Comparison of ENCODE assay signal across 15 mouse cellular contexts in genomic region chr1:43377491-43378263, GRCm38 (mm10).
"Had no signal": no experiment of that assay in that cellular context is flagged by ENCODE, and none has a peak within 500 bp of the region (broad histone marks: within the 10 kb centered on the region; RNA-seq: fewer than 3 reads in every experiment).

No protein-coding gene starts in this region.

- H3K27ac ChIP-seq: midbrain, embryonic 10.5 days; midbrain, embryonic 12.5 days; neural tube, embryonic 13.5 days; stomach, embryonic 15.5 days; stomach, postnatal 0 days had no signal

- H3K9me3 ChIP-seq: midbrain, embryonic 10.5 days; midbrain, embryonic 12.5 days; neural tube, embryonic 13.5 days; stomach, embryonic 15.5 days had no signal

- H3K9ac ChIP-seq: lung, embryonic 14.5 days; midbrain, embryonic 12.5 days; neural tube, embryonic 13.5 days; stomach, embryonic 15.5 days had no signal

- DNase-seq: lung, adult 18-20 months; lung, embryonic 14.5 days; lung, postnatal 10 days; lung, postnatal 4 days; midbrain, embryonic 14.5 days; right cerebral cortex, postnatal 14 days; thymus, postnatal 14 days; thymus, postnatal 36 days had no signal

- H3K4me2 ChIP-seq: lung, embryonic 14.5 days; midbrain, embryonic 12.5 days; neural tube, embryonic 13.5 days; stomach, embryonic 15.5 days had no signal

- H3K4me3 ChIP-seq: midbrain, embryonic 10.5 days; midbrain, embryonic 12.5 days; myocyte; neural tube, embryonic 13.5 days; stomach, embryonic 15.5 days had no signal

- H3K36me3 ChIP-seq: midbrain, embryonic 10.5 days; midbrain, embryonic 12.5 days; neural tube, embryonic 13.5 days; stomach, embryonic 15.5 days had no signal

- ATAC-seq: midbrain, embryonic 16.5 days had no signal

- H3K27me3 ChIP-seq: midbrain, embryonic 12.5 days; neural tube, embryonic 13.5 days; stomach, embryonic 15.5 days had no signal

- H3K4me1 ChIP-seq: midbrain, embryonic 12.5 days; neural tube, embryonic 13.5 days; stomach, embryonic 15.5 days had no signal
